Comparison of ENCODE assay signal across 9 mouse cellular contexts in genomic region chr2:90745740-90746537, GRCm38 (mm10). TPM values are rescaled to one million over a fixed set of nuclear protein-coding genes. Genes with fewer than 3 reads are reported as not detected.
A peak's percentile ranks its signal among the peaks of the same experiment; 100 is the strongest.
DNase-seq lines count a peak whose midpoint lies in the region; ATAC-seq and TF ChIP-seq lines count a peak whose summit lies in the region.
"Had no signal": no experiment of that assay in that cellular context is flagged by ENCODE, and none has a peak within 500 bp of the region (broad histone marks: within the 10 kb centered on the region; RNA-seq: fewer than 3 reads in every experiment).

No protein-coding gene starts in this region.

- peak overlapping the region; percentile 94 for H3K4me3 ChIP-seq in lung, embryonic 14.5 days (ENCODE audit: low read depth, low read length)
- peak overlapping the region; percentile 90 for H3K4me3 ChIP-seq in embryonic facial prominence, embryonic 13.5 days
- peak overlapping the region; percentile 67 for H3K4me3 ChIP-seq in hindbrain, embryonic 15.5 days

- peak overlapping the region; percentile 97 for H3K27ac ChIP-seq in lung, embryonic 14.5 days (ENCODE audit: low read depth)
- H3K27ac ChIP-seq in embryonic facial prominence, embryonic 13.5 days, result peak overlapping the region; percentile 98
- peak overlapping the region; percentile 98 for H3K27ac ChIP-seq in hindbrain, embryonic 15.5 days (replicated peaks)

- WGBS in lung, embryonic 14.5 days, result under 1% methylated on average over 52 of the region's 54 CpGs
- under 1% methylated on average over 54 of the region's 54 CpGs for WGBS in embryonic facial prominence, embryonic 13.5 days
- under 1% methylated on average over 54 of the region's 54 CpGs for WGBS in hindbrain, embryonic 15.5 days

- peak overlapping the region; percentile 98 for H3K9ac ChIP-seq in lung, embryonic 14.5 days
- H3K9ac ChIP-seq in embryonic facial prominence, embryonic 13.5 days, result peak overlapping the region; percentile 99
- peak overlapping the region; percentile 96 for H3K9ac ChIP-seq in hindbrain, embryonic 15.5 days

- TF ChIP-seq CTCF in lung, embryonic 14.5 days (IDR thresholded peaks at IDR 0.05; ENCODE audit: low read depth), result no peak

- H3K36me3 ChIP-seq in lung, embryonic 14.5 days (ENCODE audit: insufficient read depth), result peaks cover 20% of the 10 kb centered on the region
- peaks cover 21% of the 10 kb centered on the region for H3K36me3 ChIP-seq in embryonic facial prominence, embryonic 13.5 days
- peaks cover 18% of the 10 kb centered on the region for H3K36me3 ChIP-seq in hindbrain, embryonic 15.5 days

- DNase-seq in adrenal gland, adult 18-20 months (ENCODE audit: low spot score in 2 of 2), result peak; percentile 58
- no peak for DNase-seq in adrenal gland, adult 8-10 months
- DNase-seq in lung, embryonic 14.5 days, result peak; percentile 62
- DNase-seq in lung, adult 18-20 months, result no peak
- DNase-seq in thymus, postnatal 4 days, result peak; percentile 75

- no peaks in the 10 kb centered on the region for H3K9me3 ChIP-seq in lung, embryonic 14.5 days (ENCODE audit: low read depth, low read length)
- no peaks in the 10 kb centered on the region for H3K9me3 ChIP-seq in embryonic facial prominence, embryonic 13.5 days
- no peaks in the 10 kb centered on the region for H3K9me3 ChIP-seq in hindbrain, embryonic 15.5 days

- H3K27me3 ChIP-seq in lung, embryonic 14.5 days (ENCODE audit: insufficient read depth, low read length), result no peaks in the 10 kb centered on the region
- H3K27me3 ChIP-seq in embryonic facial prominence, embryonic 13.5 days, result no peaks in the 10 kb centered on the region
- H3K27me3 ChIP-seq in hindbrain, embryonic 15.5 days, result no peaks in the 10 kb centered on the region

- peaks cover 8% of the 10 kb centered on the region; the same call in 1 of the 2 replicates for H3K4me1 ChIP-seq in lung, embryonic 14.5 days (ENCODE audit: insufficient read depth)
- peaks cover 24% of the 10 kb centered on the region for H3K4me1 ChIP-seq in embryonic facial prominence, embryonic 13.5 days
- peaks cover 27% of the 10 kb centered on the region for H3K4me1 ChIP-seq in hindbrain, embryonic 15.5 days (replicated peaks)

- ATAC-seq in lung, embryonic 14.5 days (ENCODE audit: insufficient read depth), result peak; percentile 57
- ATAC-seq in embryonic facial prominence, embryonic 13.5 days (ENCODE audit: insufficient number of reproducible peaks, insufficient read depth, low FRiP score, low TSS enrichment, low read depth), result peak; percentile 21
- peak; percentile 2; the same call in 1 of the 2 replicates for ATAC-seq in hindbrain, embryonic 15.5 days (ENCODE audit: low FRiP score, low read depth)
- ATAC-seq in megakaryocyte, adult 5-6 weeks (ENCODE audit: poor library complexity, severe bottlenecking), result peak; percentile 12

- H3K4me2 ChIP-seq in lung, embryonic 14.5 days, result peak overlapping the region; percentile 91
- peak overlapping the region; percentile 85 for H3K4me2 ChIP-seq in embryonic facial prominence, embryonic 13.5 days
- peak overlapping the region; percentile 64 for H3K4me2 ChIP-seq in hindbrain, embryonic 15.5 days

RNA-seq across cellular contexts. Expression of gene Fnbp4, which starts 0.8 kb away (rescaled TPM):
- total RNA-seq in adrenal gland, adult 18-20 months (2021), result 10 to 100 TPM; 37.9 to 50.1 TPM
- total RNA-seq in adrenal gland, adult 8-10 months (2022), result 100 to 1,000 TPM in 1 of 4 experiments, 10 to 100 TPM in 3; 42.9 to 112 (median 72.3) TPM
- polyA plus RNA-seq in lung, embryonic 14.5 days (2014; fragmentation: Nextera tagmentation; extraction: Ambion mirVana), result 96.9 and 106 TPM in 2 replicates
- 136 and 139 TPM in 2 replicates for polyA plus RNA-seq in embryonic facial prominence, embryonic 13.5 days (2015; fragmentation: Nextera tagmentation; extraction: Ambion mirVana)
- 88.0 and 95.7 TPM in 2 replicates for polyA plus RNA-seq in hindbrain, embryonic 15.5 days (2015; fragmentation: Nextera tagmentation; extraction: Ambion mirVana)
- total RNA-seq in megakaryocyte, adult 5-6 weeks (2015), result 73.0 and 77.6 TPM in 2 replicates
- total RNA-seq in megakaryocyte, adult 5-6 weeks (2017), result 119 and 139 TPM in 2 replicates

RNA-seq across cellular contexts. Expression of gene Agbl2, which starts 36.6 kb away (rescaled TPM):
- total RNA-seq in adrenal gland, adult 18-20 months (2021), result 1 to 10 TPM in 1 of 2 experiments, under 1 TPM in 1; 0.93 to 1.1 TPM
- 1 to 10 TPM in 2 of 4 experiments, under 1 TPM in 2; 0.78 to 1.0 (median 1.00) TPM for total RNA-seq in adrenal gland, adult 8-10 months (2022)
- 0.96 and 1.2 TPM in 2 replicates for polyA plus RNA-seq in lung, embryonic 14.5 days (2014; fragmentation: Nextera tagmentation; extraction: Ambion mirVana)
- 1.9 and 2.0 TPM in 2 replicates for polyA plus RNA-seq in embryonic facial prominence, embryonic 13.5 days (2015; fragmentation: Nextera tagmentation; extraction: Ambion mirVana)
- polyA plus RNA-seq in hindbrain, embryonic 15.5 days (2015; fragmentation: Nextera tagmentation; extraction: Ambion mirVana), result 0.65 and 0.80 TPM in 2 replicates
- not detected in 2 replicates for total RNA-seq in megakaryocyte, adult 5-6 weeks (2015)
- total RNA-seq in megakaryocyte, adult 5-6 weeks (2017), result not detected in 2 replicates
- total RNA-seq: hematopoietic stem cell, adult 5-6 weeks had no signal

Comparison
In these comparisons a context has a peak if more than half of its experiments do, and no peak if none do; other contexts are left out.
1. DNase-seq: peak in adrenal gland, adult 18-20 months (2 of 2), lung, embryonic 14.5 days (single experiment) and thymus, postnatal 4 days (single experiment); none in adrenal gland, adult 8-10 months (single experiment) and lung, adult 18-20 months (0 of 2).
2. ATAC-seq: peak in every context shown above with its lines; median percentile 57 in lung, embryonic 14.5 days; 21 in embryonic facial prominence, embryonic 13.5 days; 12 in megakaryocyte, adult 5-6 weeks; 2 in hindbrain, embryonic 15.5 days.
3. Peak in every context shown above with its lines, with median percentiles within 50 percentile points of each other: H3K27ac ChIP-seq, H3K4me2 ChIP-seq, H3K4me3 ChIP-seq and H3K9ac ChIP-seq.